Mouse (Mus musculus): ENCODE results near the gene Smarcc1. TPM values are rescaled to one million over a fixed set of nuclear protein-coding genes. Genes with fewer than 3 reads are reported as not detected.

The Smarcc1 gene
- total and polyA plus RNA-seq, 3 experiments, result 30.4 to 97.0 (median 41.3) TPM

GRCm38 (mm10) chr9:110163071-110163470 is 45.6 kb downstream of the Smarcc1 start (continued):
- TF ChIP-seq KAT2A (IDR thresholded peaks at IDR 0.05; ENCODE audit: insufficient replicate concordance, low read length), result no peak

- Histone ChIP-seq H3K79me2 (replicated peaks; ENCODE audit: control insufficient read depth, extremely low read depth, insufficient read depth, poor library complexity, severe bottlenecking) (no peaks in the 10 kb centered on the region; the same call in 1 of the 2 replicates), H3K4me2 (ENCODE audit: insufficient read depth, low read depth, poor library complexity, severe bottlenecking) (no peak overlapping the region), H3K9ac (ENCODE audit: insufficient read depth, low read depth) (no peak overlapping the region), H3K27ac (ENCODE audit: insufficient read depth, low read depth) (no peak overlapping the region), H3K9me3 (replicated peaks; ENCODE audit: low read length) (no peaks in the 10 kb centered on the region), H3K4me1 (ENCODE audit: control insufficient read depth in 1 of 2, insufficient read depth in 2 of 2) (no peaks in the 10 kb centered on the region), H3K36me3 (replicated peaks in 1 of 2; ENCODE audit: control insufficient read depth in 1 of 2, insufficient read depth in 1 of 2, low read length in 1 of 2) (peaks cover 57 to 81% of the 10 kb centered on the region in 2 experiments), H3K4me3 (replicated peaks in 1 of 3; ENCODE audit: low read depth in 2 of 3, low read length in 2 of 3, poor library complexity in 1 of 3) (no peak overlapping the region), H3K27me3 (replicated peaks) (no peaks in the 10 kb centered on the region)
- dilution Hi-C loops (cut with MboI; ENCODE audit: extremely low pct_ligation_motif_present, extremely low pct_unique_long_range_greater_than_20kb, low sequenced_read_pairs) (no loop called here), in situ Hi-C loops (cut with MboI; ENCODE audit: low pct_ligation_motif_present, low pct_unique_long_range_greater_than_20kb, low sequenced_read_pairs) (no loop called here)
- TF ChIP-seq CTCF (conservative IDR thresholded peaks at IDR 0.05 in 1 of 2, IDR thresholded peaks at IDR 0.05 in 1 of 2; ENCODE audit: low read depth in 2 of 2, low read length in 2 of 2) (peak; percentile 6 to 20; a peak in 2 of 4 replicates), MAFK (IDR thresholded peaks at IDR 0.05; ENCODE audit: insufficient replicate concordance, low read length) (no peak)
- no peak for DNase-seq (ENCODE audit: extremely low read depth)
These were observed 53.4 kb downstream of the Smarcc1 start for GRCm38 (mm10) chr9:110170858-110171257.

GRCm38 (mm10) chr9:110199870-110200269 is 82.4 kb downstream of the Smarcc1 start:
- Histone ChIP-seq H3K9ac (ENCODE audit: insufficient read depth, low read depth) (no peak overlapping the region), H3K4me2 (ENCODE audit: insufficient read depth, low read depth, poor library complexity, severe bottlenecking) (no peak overlapping the region), H3K27ac (ENCODE audit: insufficient read depth, low read depth) (peak overlapping the region; percentile 46; the same call in 1 of the 2 replicates), H3K36me3 (replicated peaks in 1 of 2; ENCODE audit: control insufficient read depth in 1 of 2, insufficient read depth in 1 of 2, low read length in 1 of 2) (peaks cover 64 to 88% of the 10 kb centered on the region in 2 experiments), H3K4me3 (replicated peaks in 1 of 3; ENCODE audit: low read depth in 2 of 3, low read length in 2 of 3, poor library complexity in 1 of 3) (no peak overlapping the region), H3K4me1 (ENCODE audit: control insufficient read depth in 1 of 2, insufficient read depth in 2 of 2) (peaks cover 10 to 22% of the 10 kb centered on the region in 2 experiments), H3K79me2 (replicated peaks; ENCODE audit: control insufficient read depth, extremely low read depth, insufficient read depth, poor library complexity, severe bottlenecking) (peaks cover 2% of the 10 kb centered on the region; the same call in 1 of the 2 replicates), H3K9me3 (replicated peaks; ENCODE audit: low read length) (no peaks in the 10 kb centered on the region), H3K27me3 (replicated peaks) (no peaks in the 10 kb centered on the region)
- TF ChIP-seq ZKSCAN1 (IDR thresholded peaks at IDR 0.05; ENCODE audit: borderline replicate concordance, low read depth, low read length), result no peak
- no peak for TF ChIP-seq CHD1 (IDR thresholded peaks at IDR 0.05; ENCODE audit: low read depth, low read length)
- TF ChIP-seq UBTF (IDR thresholded peaks at IDR 0.05; ENCODE audit: low read depth, low read length), result no peak
- TF ChIP-seq TBP (conservative IDR thresholded peaks at IDR 0.05; ENCODE audit: low read depth, low read length), result no peak
- no peak for TF ChIP-seq PAX5 (IDR thresholded peaks at IDR 0.05; ENCODE audit: low read length)
- TF ChIP-seq IRF4 (IDR thresholded peaks at IDR 0.05; ENCODE audit: low read depth, low read length), result peak; percentile 52; the same call in 1 of the 2 replicates
- TF ChIP-seq ZMIZ1 (IDR thresholded peaks at IDR 0.05; ENCODE audit: low read depth, low read length), result no peak
- TF ChIP-seq EP300 (IDR thresholded peaks at IDR 0.05; ENCODE audit: low read length), result peak; percentile 47; the same call in 1 of the 2 replicates
- TF ChIP-seq HCFC1 (IDR thresholded peaks at IDR 0.05; ENCODE audit: low read depth, low read length), result no peak
- TF ChIP-seq JUND (conservative IDR thresholded peaks at IDR 0.05; ENCODE audit: low read depth, low read length), result no peak
- TF ChIP-seq MAFK (IDR thresholded peaks at IDR 0.05; ENCODE audit: insufficient replicate concordance, low read length), result 0 out of 2 replicates have a peak, but pooled peaks have one; percentile 38
- TF ChIP-seq KAT2A (IDR thresholded peaks at IDR 0.05; ENCODE audit: insufficient replicate concordance, low read length), result no peak
- TF ChIP-seq MEF2A (IDR thresholded peaks at IDR 0.05; ENCODE audit: borderline replicate concordance, low read depth, low read length), result peak; percentile 96
- TF ChIP-seq ELF1 (IDR thresholded peaks at IDR 0.05; ENCODE audit: low read depth, low read length), result no peak
- TF ChIP-seq MAX (IDR thresholded peaks at IDR 0.05; ENCODE audit: low read length), result no peak
- no peak for TF ChIP-seq SMC3 (IDR thresholded peaks at IDR 0.05; ENCODE audit: low read depth, low read length)
- TF ChIP-seq BHLHE40 (IDR thresholded peaks at IDR 0.05; ENCODE audit: low read depth, low read length), result 0 out of 2 replicates have a peak, but pooled peaks have one; percentile 30
- TF ChIP-seq ZC3H11A (IDR thresholded peaks at IDR 0.05; ENCODE audit: low read depth, low read length), result no peak
- no peak for TF ChIP-seq RCOR1 (conservative IDR thresholded peaks at IDR 0.05; ENCODE audit: low read depth, low read length)
- in situ Hi-C loops (cut with MboI; ENCODE audit: low pct_ligation_motif_present, low pct_unique_long_range_greater_than_20kb, low sequenced_read_pairs), result no loop called here
- peak; percentile 52 for DNase-seq (ENCODE audit: extremely low read depth)
- dilution Hi-C loops (cut with MboI; ENCODE audit: extremely low pct_ligation_motif_present, extremely low pct_unique_long_range_greater_than_20kb, low sequenced_read_pairs), result no loop called here
